Mouse (Mus musculus) cerebellum, postnatal 14 days (tissue): ENCODE results near the gene Fam214b.

Experiments used
- DNase-seq, 2 experiments: peaks; one replicate each; pipeline ENCODE4 v3.0.0; 2021; ENCODE audit warnings: mixed read lengths in 2 of 2

Fam214b gene

GRCm38 (mm10) chr4:43038567-43039495 is 7.2 kb downstream of the Fam214b start:
- peak; percentile 50 to 62 for DNase-seq

- DNase-seq: peak in 1 of 2 experiments; percentile 25
Observed at GRCm38 (mm10) chr4:43037860-43038566, 8.0 kb downstream of the Fam214b start.

- DNase-seq: peak in 1 of 2 experiments; percentile 36
Observed at GRCm38 (mm10) chr4:43036356-43036755, 9.7 kb downstream of the Fam214b start.

GRCm38 (mm10) chr4:43035851-43036250 is 10.2 kb downstream of the Fam214b start:
- no peak for DNase-seq

- DNase-seq: peak in 1 of 2 experiments; percentile 12
Observed at GRCm38 (mm10) chr4:43033481-43033880, 12.5 kb downstream of the Fam214b start.

- peak in 1 of 2 experiments; percentile 20 for DNase-seq
Observed at GRCm38 (mm10) chr4:43032501-43032900, 13.5 kb downstream of the Fam214b start.

- DNase-seq: peak; percentile 94 to 95
Observed at GRCm38 (mm10) chr4:43031237-43031995, 14.6 kb downstream of the Fam214b start, which contains the start of gene Stoml2. Gene Stoml2 (minus strand): TSS chr4:43031710.

- DNase-seq: peak in 1 of 2 experiments; percentile 73
Observed at GRCm38 (mm10) chr4:43030780-43031230, 15.2 kb downstream of the Fam214b start.

GRCm38 (mm10) chr4:43030352-43030751 is 15.7 kb downstream of the Fam214b start:
- no peak for DNase-seq

GRCm38 (mm10) chr4:43029749-43030148 is 16.3 kb downstream of the Fam214b start:
- DNase-seq: no peak

GRCm38 (mm10) chr4:43029121-43029520 is 16.9 kb downstream of the Fam214b start:
- DNase-seq: no peak

- peak; percentile 99 for DNase-seq
Observed at GRCm38 (mm10) chr4:43025084-43025960, 20.7 kb downstream of the Fam214b start, which contains the start of gene Pigo. Gene Pigo (minus strand): TSS chr4:43025819.

- peak; percentile 50 to 52 for DNase-seq
Observed at GRCm38 (mm10) chr4:43024673-43025072, 21.3 kb downstream of the Fam214b start.

GRCm38 (mm10) chr4:43021341-43021740 is 24.7 kb downstream of the Fam214b start:
- DNase-seq: peak; percentile 56 to 63

- DNase-seq: no peak
Observed at GRCm38 (mm10) chr4:43020876-43021275, 25.1 kb downstream of the Fam214b start.

GRCm38 (mm10) chr4:43019641-43020465 is 26.2 kb downstream of the Fam214b start:
- DNase-seq: no peak

- no peak for DNase-seq
Observed at GRCm38 (mm10) chr4:43019176-43019575, 26.8 kb downstream of the Fam214b start.

- DNase-seq: no peak
Observed at GRCm38 (mm10) chr4:43018156-43018555, 27.9 kb downstream of the Fam214b start.

- no peak for DNase-seq
Observed at GRCm38 (mm10) chr4:43012091-43012490, 33.9 kb downstream of the Fam214b start.
